Mouse (Mus musculus): ENCODE measurements around the gene Gm20388. TPM values are rescaled to one million over a fixed set of nuclear protein-coding genes. Genes with fewer than 3 reads are reported as not detected.

The Gm20388 gene
- total RNA-seq, 1 experiment from 2014 or later = 10.0 TPM

DNA sequence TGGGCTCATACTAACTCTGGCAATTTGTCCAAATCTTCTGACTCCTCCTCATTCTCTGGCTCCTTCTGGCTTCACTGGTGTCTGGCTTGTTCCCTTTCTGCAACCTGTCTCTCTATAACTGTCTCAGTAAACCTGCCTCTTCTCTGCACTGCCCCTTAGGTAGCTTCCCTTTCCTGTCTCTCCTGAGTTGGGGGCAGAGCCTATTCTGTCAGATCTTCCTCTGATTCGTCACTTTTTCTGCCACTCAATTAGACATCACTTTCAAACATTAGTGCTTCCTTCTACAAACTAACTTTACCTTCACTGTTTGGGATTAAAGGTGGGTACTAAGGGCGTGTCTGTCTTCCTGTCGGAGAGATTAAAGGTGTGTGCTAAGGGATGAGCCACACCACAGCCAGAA is 2430.1 kb downstream of the Gm20388 start:
- ATAC-seq (replicated peaks; ENCODE audit: insufficient number of reproducible peaks, low FRiP score, low TSS enrichment, poor library complexity, severe bottlenecking) = no peak

- ATAC-seq (replicated peaks; ENCODE audit: insufficient number of reproducible peaks, low FRiP score, low TSS enrichment, poor library complexity, severe bottlenecking) = no peak
Observed at GRCm38 (mm10) chr8:122341790-122342189, 2431.1 kb downstream of the Gm20388 start.

- no peak for ATAC-seq (replicated peaks; ENCODE audit: insufficient number of reproducible peaks, low FRiP score, low TSS enrichment, poor library complexity, severe bottlenecking)
Observed at GRCm38 (mm10) chr8:122342362-122342761, 2431.7 kb downstream of the Gm20388 start.

GRCm38 (mm10) chr8:122342806-122343209 is 2432.2 kb downstream of the Gm20388 start:
- no peak for ATAC-seq (replicated peaks; ENCODE audit: insufficient number of reproducible peaks, low FRiP score, low TSS enrichment, poor library complexity, severe bottlenecking)

GRCm38 (mm10) chr8:122343341-122343740 is 2432.7 kb downstream of the Gm20388 start:
- no peak for ATAC-seq (replicated peaks; ENCODE audit: insufficient number of reproducible peaks, low FRiP score, low TSS enrichment, poor library complexity, severe bottlenecking)

DNA sequence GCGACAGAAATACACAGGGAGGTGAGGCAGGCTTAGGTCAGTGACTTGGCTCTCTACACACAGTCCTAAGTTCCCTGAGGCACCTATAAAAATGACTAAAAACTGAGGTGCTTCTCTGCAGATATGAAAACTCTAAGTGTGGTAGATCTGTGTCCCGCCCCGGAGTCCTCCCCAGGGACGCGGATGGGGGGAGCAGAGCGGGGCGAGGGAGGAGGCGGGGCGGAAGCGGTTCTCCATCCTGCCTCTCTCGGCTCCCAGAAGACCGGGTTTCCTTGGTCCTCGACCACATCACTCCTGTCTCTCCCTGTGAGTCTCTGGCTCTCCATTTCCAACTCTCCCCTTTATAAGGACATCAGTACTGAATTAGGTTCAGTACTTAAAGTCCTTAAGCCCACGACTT is 2433.1 kb downstream of the Gm20388 start:
- no peak for ATAC-seq (replicated peaks; ENCODE audit: insufficient number of reproducible peaks, low FRiP score, low TSS enrichment, poor library complexity, severe bottlenecking)

GRCm38 (mm10) chr8:122344219-122344618 is 2433.6 kb downstream of the Gm20388 start:
- no peak for ATAC-seq (replicated peaks; ENCODE audit: insufficient number of reproducible peaks, low FRiP score, low TSS enrichment, poor library complexity, severe bottlenecking)

GRCm38 (mm10) chr8:122345181-122346095 is 2434.8 kb downstream of the Gm20388 start:
- ATAC-seq (replicated peaks; ENCODE audit: insufficient number of reproducible peaks, low FRiP score, low TSS enrichment, poor library complexity, severe bottlenecking) = no peak

DNA sequence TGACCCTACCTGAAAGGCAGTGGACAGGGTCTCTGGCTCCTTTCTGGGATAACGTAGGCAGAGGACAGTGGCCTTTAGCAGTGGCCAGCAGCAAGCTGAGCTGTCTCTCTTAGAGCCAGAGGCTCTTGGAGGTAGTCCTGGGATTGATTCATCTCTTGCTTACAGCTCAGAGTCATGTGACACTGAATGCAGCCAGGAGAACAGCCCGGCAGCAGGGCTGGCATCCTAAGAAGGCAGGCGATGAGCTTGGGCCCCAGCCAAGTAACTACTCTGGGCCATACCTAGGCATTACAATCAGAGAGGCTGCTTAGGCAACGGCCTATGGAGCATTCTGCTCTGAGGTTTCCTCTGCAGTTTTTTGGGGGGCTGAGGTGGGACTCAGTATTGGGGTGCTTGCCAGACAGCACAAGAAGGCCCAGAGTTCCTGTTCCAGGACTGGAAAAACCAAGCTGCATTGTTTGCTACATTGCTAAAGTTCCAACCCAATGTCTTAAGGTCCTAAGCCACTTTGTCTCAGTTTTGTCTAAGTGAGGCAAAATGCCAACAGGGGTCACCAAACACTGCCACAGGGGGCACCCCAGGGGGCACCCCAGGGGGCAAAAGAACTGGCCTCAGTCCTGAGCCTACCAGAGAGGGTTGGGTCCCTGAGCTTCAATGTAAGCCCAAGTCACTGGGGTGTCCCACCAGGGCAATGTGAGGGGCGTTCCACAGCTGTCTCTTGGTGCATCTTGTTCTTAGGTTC is 2437.3 kb downstream of the Gm20388 start:
- no peak for ATAC-seq (replicated peaks; ENCODE audit: insufficient number of reproducible peaks, low FRiP score, low TSS enrichment, poor library complexity, severe bottlenecking)

- peak; percentile 55 for ATAC-seq (replicated peaks; ENCODE audit: insufficient number of reproducible peaks, low FRiP score, low TSS enrichment, poor library complexity, severe bottlenecking)
Observed at GRCm38 (mm10) chr8:122349357-122350297, 2439.0 kb downstream of the Gm20388 start.

- no peak for ATAC-seq (replicated peaks; ENCODE audit: insufficient number of reproducible peaks, low FRiP score, low TSS enrichment, poor library complexity, severe bottlenecking)
Observed at GRCm38 (mm10) chr8:122350309-122351089, 2439.9 kb downstream of the Gm20388 start.

DNA sequence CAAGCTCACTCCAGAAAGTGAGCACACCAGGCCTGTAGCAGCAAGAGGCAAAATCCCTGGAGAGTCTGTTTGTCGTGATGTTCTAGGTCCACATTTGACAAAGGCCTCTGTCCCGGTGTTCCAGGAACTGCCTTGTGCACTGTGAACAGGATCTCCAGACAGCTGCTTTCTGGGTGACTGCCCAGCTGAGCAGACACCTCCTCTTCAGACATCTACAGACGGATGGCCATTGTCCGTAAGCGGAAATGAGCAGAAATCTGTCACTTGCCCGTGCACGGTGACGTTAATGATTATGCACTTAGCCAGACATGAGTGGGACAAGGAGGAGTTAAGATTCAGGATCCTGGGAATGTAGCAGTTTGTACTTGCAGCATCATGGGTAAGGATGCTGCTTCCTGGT is 2443.5 kb downstream of the Gm20388 start:
- no peak for ATAC-seq (replicated peaks; ENCODE audit: insufficient number of reproducible peaks, low FRiP score, low TSS enrichment, poor library complexity, severe bottlenecking)

- no peak for ATAC-seq (replicated peaks; ENCODE audit: insufficient number of reproducible peaks, low FRiP score, low TSS enrichment, poor library complexity, severe bottlenecking)
Observed at GRCm38 (mm10) chr8:122355642-122356606, 2445.3 kb downstream of the Gm20388 start.

DNA sequence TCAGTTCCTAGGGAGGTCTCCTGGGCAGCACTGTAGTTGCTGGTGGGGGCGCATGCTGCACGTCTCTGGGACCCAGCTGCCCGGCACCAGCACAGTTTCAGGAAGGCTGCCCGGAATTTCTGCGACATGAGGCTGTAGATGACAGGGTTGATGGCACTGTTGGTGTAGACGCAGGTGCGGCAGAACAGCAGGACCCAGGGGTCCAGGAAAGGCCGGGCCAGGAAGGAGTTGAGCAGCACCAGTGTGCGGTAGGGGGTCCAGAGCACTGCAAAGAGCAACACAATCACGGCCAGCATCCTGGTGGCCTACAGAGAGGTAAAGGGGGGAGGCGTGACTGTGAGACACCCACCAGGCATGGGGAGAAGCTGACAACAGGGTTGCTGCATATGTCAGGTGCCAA is 2446.6 kb downstream of the Gm20388 start:
- no peak for ATAC-seq (replicated peaks; ENCODE audit: insufficient number of reproducible peaks, low FRiP score, low TSS enrichment, poor library complexity, severe bottlenecking)

DNA sequence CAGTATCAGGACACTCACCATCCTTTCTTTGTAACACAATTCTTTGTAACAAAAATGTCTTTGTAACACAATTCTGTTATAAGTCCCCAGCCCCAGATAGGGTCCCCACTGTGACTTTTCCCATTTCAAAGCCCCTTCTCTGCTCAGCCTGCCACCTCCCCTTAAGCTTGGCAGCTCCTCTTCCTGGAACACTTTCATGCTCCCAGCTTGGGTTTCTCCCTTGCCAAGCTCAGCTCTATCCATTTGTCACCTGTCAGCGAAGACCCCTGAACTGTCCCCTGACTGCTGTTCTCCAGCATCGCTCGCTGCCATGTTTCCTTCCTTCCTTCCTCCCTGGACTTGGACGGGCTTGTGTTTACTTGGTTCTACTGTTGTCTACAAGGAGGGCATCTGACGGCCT is 2447.0 kb downstream of the Gm20388 start:
- no peak for ATAC-seq (replicated peaks; ENCODE audit: insufficient number of reproducible peaks, low FRiP score, low TSS enrichment, poor library complexity, severe bottlenecking)

- ATAC-seq (replicated peaks; ENCODE audit: insufficient number of reproducible peaks, low FRiP score, low TSS enrichment, poor library complexity, severe bottlenecking) = no peak
Observed at GRCm38 (mm10) chr8:122359111-122359775, 2448.6 kb downstream of the Gm20388 start.

Data from monocyte, adult 5-6 weeks (primary cell).